Mouse (Mus musculus) stomach, postnatal 0 days (tissue): ENCODE measurements around the gene Hsd17b1.

Source experiments
- CTCF ChIP-seq: IDR thresholded peaks from 2 replicates; pipeline ENCODE4 v1.5.1; 2016; ENCODE audit warnings: antibody characterized with exemption, low read depth, mild to moderate bottlenecking, moderate library complexity
- EP300 ChIP-seq: optimal IDR thresholded peaks from 2 replicates; pipeline ENCODE3; 2016; ENCODE audit warnings: antibody characterized with exemption

DNA sequence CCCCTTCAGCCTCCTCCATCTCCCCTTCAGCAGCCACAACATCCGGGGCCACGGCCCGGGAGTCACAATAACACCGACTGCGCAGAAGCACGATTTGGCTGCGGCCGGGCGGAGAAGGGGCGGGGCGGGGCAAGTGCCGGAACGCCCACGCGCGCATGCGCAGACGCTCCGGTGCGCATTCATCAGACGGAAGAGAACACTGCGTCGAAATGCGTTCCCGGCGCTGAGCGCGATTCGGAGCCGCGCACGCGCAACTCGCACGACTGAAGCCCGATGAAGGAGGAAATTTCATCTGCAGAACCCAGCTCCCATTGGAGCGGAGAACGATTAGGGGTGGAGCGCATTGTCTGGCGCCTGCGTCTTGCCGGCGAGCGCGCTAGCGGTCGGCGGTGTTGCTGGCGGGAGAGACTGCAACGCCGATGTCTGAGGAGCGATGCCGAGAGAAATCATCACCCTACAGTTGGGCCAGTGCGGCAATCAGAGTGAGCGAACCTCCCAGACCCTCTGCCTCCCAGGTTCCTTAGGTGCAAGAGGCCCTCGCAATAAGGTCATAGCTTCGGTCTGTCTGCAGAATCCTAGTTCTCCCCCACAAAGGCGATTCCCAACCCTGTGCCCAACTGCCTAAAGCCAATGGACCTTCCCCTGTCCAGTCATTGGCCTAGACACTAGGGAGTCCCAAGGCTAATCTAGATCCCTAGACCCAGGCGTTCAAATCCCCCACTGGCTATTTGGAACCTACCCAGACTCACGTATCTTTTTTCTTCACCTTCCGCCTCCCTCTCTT lies 41.7 kb downstream of the Hsd17b1 start, which contains the start of the genes Retreg3 and Tubg1:
- TF ChIP-seq CTCF: no peak
- no peak for TF ChIP-seq EP300
